Mouse (Mus musculus): ENCODE results near the gene P3h4. TPM values are rescaled to one million over a fixed set of nuclear protein-coding genes. Genes with fewer than 3 reads are reported as not detected.
A peak's percentile ranks its signal among the peaks of the same experiment; 100 is the strongest.

P3h4 gene
- polyA plus RNA-seq, 1 experiment: 19.6 TPM

DNA sequence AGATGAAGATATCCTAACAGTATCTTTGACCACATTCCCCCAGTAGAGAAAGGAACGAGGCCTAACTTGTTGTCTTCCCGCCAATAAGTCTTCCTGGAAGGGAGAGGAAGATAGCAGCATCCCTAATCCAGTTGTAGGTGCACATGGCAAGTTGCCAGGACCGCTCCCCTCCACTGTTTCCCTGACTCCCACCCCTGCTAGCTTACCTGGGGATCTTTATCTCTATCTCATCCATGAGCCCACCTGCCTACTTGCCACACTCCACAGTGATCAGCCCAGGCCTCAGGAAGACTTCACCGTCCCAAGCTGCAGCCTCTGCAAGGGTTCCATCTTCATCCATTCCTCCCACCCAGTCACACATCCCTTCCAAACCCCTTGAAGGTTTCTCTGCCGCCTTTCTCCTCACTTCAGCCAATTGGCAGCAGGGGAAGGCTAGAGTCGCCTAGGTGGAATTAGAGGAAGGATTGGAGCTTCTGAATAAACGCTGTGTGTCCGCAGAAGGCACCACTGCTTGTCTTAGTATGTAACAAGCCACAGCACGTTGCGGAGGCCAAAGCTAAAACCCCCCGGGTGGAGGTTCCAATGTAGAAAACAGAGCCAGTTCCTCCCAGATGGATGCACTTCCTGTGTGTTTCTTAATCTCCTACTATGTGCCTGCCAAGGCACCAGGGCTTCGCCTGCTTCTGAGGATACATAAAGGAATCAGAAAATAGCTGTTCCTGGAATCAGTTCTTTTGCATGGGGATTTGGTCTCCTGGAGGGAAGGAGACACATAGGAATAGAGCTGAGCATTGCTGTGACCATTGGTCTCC lies 14.7 kb downstream of the P3h4 start:
- DNase-seq: no peak
- Histone ChIP-seq H3K4me1 (ENCODE audit: control insufficient read depth, insufficient read depth, low read length) (peaks cover 5% of the 10 kb centered on the region), H3K4me3 (replicated peaks; ENCODE audit: insufficient read depth, low read depth, low read length) (no peak overlapping the region), H3K27ac (ENCODE audit: insufficient read depth, low read length) (no peak overlapping the region), H3K27me3 (ENCODE audit: control insufficient read depth, insufficient read depth, low read length) (no peaks in the 10 kb centered on the region)
- 50% methylated on average over 12 of the region's 12 CpGs for WGBS
- TF ChIP-seq CTCF (IDR thresholded peaks at IDR 0.05; ENCODE audit: borderline replicate concordance, insufficient read depth, low read depth, low read length) (no peak), POLR2A (IDR thresholded peaks at IDR 0.05; ENCODE audit: borderline replicate concordance, insufficient read depth, low read length) (no peak)

GRCm38 (mm10) chr11:100399320-100399719 lies 15.3 kb downstream of the P3h4 start:
- TF ChIP-seq POLR2A (IDR thresholded peaks at IDR 0.05; ENCODE audit: borderline replicate concordance, insufficient read depth, low read length) (no peak), CTCF (IDR thresholded peaks at IDR 0.05; ENCODE audit: borderline replicate concordance, insufficient read depth, low read depth, low read length) (no peak)
- H3K4me3 ChIP-seq (replicated peaks; ENCODE audit: insufficient read depth, low read depth, low read length): no peak overlapping the region
- H3K27ac ChIP-seq (ENCODE audit: insufficient read depth, low read length): no peak overlapping the region
- no peaks in the 10 kb centered on the region for H3K27me3 ChIP-seq (ENCODE audit: control insufficient read depth, insufficient read depth, low read length)
- WGBS: 84% methylated on average over 9 of the region's 9 CpGs
- DNase-seq: no peak
- H3K4me1 ChIP-seq (ENCODE audit: control insufficient read depth, insufficient read depth, low read length): peaks cover 8% of the 10 kb centered on the region

DNA sequence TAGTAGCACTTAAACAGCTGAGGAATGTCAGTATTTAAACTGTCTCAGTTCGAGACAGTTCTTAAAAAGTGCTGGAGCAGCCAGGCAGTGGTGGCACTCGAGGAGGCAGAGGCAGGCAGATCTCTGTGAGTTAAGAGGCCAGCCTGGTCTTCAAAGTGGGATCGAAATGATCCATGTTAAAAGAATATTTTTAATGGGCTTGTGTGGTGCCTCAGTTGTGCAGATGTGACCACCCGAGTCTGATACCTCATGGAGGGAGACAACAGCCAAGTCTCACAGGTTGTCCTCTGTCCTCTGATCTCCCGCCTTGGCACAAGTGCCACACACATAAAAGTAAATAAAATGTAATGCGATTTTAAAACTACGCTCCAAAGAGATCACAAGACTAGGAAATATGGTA lies 16.1 kb downstream of the P3h4 start:
- Histone ChIP-seq H3K4me3 (replicated peaks; ENCODE audit: insufficient read depth, low read depth, low read length) (no peak overlapping the region), H3K27ac (ENCODE audit: insufficient read depth, low read length) (no peak overlapping the region), H3K27me3 (ENCODE audit: control insufficient read depth, insufficient read depth, low read length) (no peaks in the 10 kb centered on the region), H3K4me1 (ENCODE audit: control insufficient read depth, insufficient read depth, low read length) (peaks cover 13% of the 10 kb centered on the region)
- no peak for DNase-seq
- 93% methylated on average over 7 of the region's 7 CpGs for WGBS
- TF ChIP-seq CTCF (IDR thresholded peaks at IDR 0.05; ENCODE audit: borderline replicate concordance, insufficient read depth, low read depth, low read length) (no peak), POLR2A (IDR thresholded peaks at IDR 0.05; ENCODE audit: borderline replicate concordance, insufficient read depth, low read length) (no peak)

DNA sequence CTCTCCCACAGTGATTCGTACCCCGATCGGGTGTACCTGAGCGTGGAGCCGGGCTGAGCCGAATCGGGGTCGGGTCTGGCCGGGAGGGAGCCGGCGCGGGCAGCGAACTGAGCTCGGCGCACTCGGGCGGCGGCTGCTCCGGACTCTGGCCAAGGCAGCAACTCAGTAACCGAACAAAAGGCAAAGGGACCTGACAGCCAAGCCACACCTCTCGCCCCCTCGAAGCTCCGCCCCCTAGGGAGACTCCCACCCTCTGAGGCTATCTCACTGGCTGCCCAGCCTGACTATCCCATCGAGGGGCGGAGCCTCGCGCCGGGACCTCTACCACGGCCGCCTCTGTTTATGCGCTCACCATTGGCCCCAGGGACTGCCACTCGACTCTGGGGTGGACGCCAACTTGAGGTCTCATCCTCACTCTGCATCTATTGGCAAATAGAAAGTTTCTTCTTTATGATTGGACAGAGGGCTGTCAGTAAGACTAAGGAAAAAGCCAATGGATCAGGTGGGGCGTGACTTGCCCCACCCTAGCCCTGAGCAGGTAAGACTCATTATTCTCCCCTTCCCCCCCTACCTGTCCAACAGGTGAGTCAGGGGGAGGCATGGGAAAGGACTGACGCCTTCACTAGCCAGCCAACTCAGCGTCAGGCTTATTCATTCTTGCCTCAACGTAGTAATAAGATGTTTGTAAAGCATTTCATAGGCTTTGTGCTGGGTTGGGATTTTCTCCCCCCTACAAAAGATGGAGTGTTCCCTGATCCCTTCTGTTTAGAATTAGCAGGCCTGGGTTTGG lies 16.8 kb downstream of the P3h4 start, which contains the start of gene Jup:
Gene Jup, minus strand, starts transcription at position 164 of the 790 bp plus-strand sequence.
- under 1% methylated on average over 37 of the region's 37 CpGs for WGBS
- Histone ChIP-seq H3K27me3 (ENCODE audit: control insufficient read depth, insufficient read depth, low read length) (no peaks in the 10 kb centered on the region), H3K4me3 (replicated peaks; ENCODE audit: insufficient read depth, low read depth, low read length) (peak within 1 kb of the TSS; percentile 83), H3K4me1 (ENCODE audit: control insufficient read depth, insufficient read depth, low read length) (peaks cover 19% of the 10 kb centered on the region), H3K27ac (ENCODE audit: insufficient read depth, low read length) (peak within 1 kb of the TSS; percentile 82)
- peak; percentile 100 for DNase-seq
- TF ChIP-seq POLR2A (IDR thresholded peaks at IDR 0.05; ENCODE audit: borderline replicate concordance, insufficient read depth, low read length): peak; percentile 96
- TF ChIP-seq CTCF (IDR thresholded peaks at IDR 0.05; ENCODE audit: borderline replicate concordance, insufficient read depth, low read depth, low read length): no peak

DNA sequence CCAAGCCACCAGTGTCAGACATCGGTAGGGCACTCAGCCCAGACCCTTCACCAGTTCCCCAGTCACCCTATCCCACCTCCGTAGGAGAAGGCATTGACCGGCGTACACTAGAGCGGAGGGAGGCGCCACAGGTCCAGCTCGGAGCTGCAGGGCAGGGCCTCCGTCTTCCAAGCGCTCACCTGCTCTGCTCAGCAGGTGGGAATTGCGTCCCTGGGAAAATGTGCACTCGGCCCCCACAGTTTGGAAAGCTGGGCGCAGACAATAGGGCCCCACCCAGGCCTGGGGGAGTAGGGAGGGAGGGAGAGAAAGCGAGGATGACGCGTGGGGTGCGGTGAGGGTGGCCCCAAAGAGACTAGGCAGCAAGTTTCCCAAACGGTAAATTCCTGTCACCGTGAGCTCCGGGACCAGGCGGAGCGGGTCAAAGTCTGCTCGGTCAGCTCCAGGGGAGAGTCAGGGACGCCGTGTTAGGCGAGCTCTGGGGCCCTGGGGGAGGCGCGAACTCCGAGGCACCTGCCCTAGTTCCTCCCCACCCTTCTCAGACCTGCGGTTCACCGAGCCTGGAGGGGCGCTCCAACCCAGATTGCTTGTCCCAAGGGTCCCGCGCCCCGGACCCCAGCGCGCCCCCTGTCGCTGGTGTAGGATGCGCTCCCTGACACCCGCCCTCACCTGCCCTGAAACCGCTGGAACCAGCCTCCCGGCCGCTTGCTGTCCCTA lies 17.6 kb downstream of the P3h4 start:
- Histone ChIP-seq H3K4me1 (ENCODE audit: control insufficient read depth, insufficient read depth, low read length) (peaks cover 24% of the 10 kb centered on the region), H3K4me3 (replicated peaks; ENCODE audit: insufficient read depth, low read depth, low read length) (peak overlapping the region; percentile 83), H3K27ac (ENCODE audit: insufficient read depth, low read length) (peak overlapping the region; percentile 82), H3K27me3 (ENCODE audit: control insufficient read depth, insufficient read depth, low read length) (no peaks in the 10 kb centered on the region)
- DNase-seq: peak; percentile 80 to 85
- TF ChIP-seq CTCF (IDR thresholded peaks at IDR 0.05; ENCODE audit: borderline replicate concordance, insufficient read depth, low read depth, low read length): no peak
- 0 out of 2 replicates have a peak, but pooled peaks have one; percentile 22 for TF ChIP-seq POLR2A (IDR thresholded peaks at IDR 0.05; ENCODE audit: borderline replicate concordance, insufficient read depth, low read length)
- WGBS: under 1% methylated on average over 42 of the region's 42 CpGs

GRCm38 (mm10) chr11:100395861-100396631 lies 18.6 kb downstream of the P3h4 start:
- peak; percentile 80 to 86 for DNase-seq
- peak overlapping the region; percentile 83 for H3K4me3 ChIP-seq (replicated peaks; ENCODE audit: insufficient read depth, low read depth, low read length)
- peak overlapping the region; percentile 82 for H3K27ac ChIP-seq (ENCODE audit: insufficient read depth, low read length)
- H3K4me1 ChIP-seq (ENCODE audit: control insufficient read depth, insufficient read depth, low read length): peaks cover 28% of the 10 kb centered on the region
- WGBS: 4% methylated on average over 17 of the region's 17 CpGs
- TF ChIP-seq POLR2A (IDR thresholded peaks at IDR 0.05; ENCODE audit: borderline replicate concordance, insufficient read depth, low read length) (no peak; the same call in 1 of the 2 replicates), CTCF (IDR thresholded peaks at IDR 0.05; ENCODE audit: borderline replicate concordance, insufficient read depth, low read depth, low read length) (no peak)
- no peaks in the 10 kb centered on the region for H3K27me3 ChIP-seq (ENCODE audit: control insufficient read depth, insufficient read depth, low read length)

GRCm38 (mm10) chr11:100395200-100395599 lies 19.4 kb downstream of the P3h4 start:
- WGBS: 9% methylated on average over 11 of the region's 11 CpGs
- DNase-seq: peak; percentile 85 to 94
- TF ChIP-seq POLR2A (IDR thresholded peaks at IDR 0.05; ENCODE audit: borderline replicate concordance, insufficient read depth, low read length) (0 out of 2 replicates have a peak, but pooled peaks have one; percentile 21), CTCF (IDR thresholded peaks at IDR 0.05; ENCODE audit: borderline replicate concordance, insufficient read depth, low read depth, low read length) (no peak)
- H3K27me3 ChIP-seq (ENCODE audit: control insufficient read depth, insufficient read depth, low read length): no peaks in the 10 kb centered on the region
- peaks cover 36% of the 10 kb centered on the region for H3K4me1 ChIP-seq (ENCODE audit: control insufficient read depth, insufficient read depth, low read length)
- H3K27ac ChIP-seq (ENCODE audit: insufficient read depth, low read length): peak overlapping the region; percentile 82
- H3K4me3 ChIP-seq (replicated peaks; ENCODE audit: insufficient read depth, low read depth, low read length): peak overlapping the region; percentile 83

All from cerebellum, adult 2 months (tissue).